Mouse (Mus musculus) sigmoid colon, adult 10 weeks (tissue): ENCODE measurements around the gene Chd8. TPM values are rescaled to one million over a fixed set of nuclear protein-coding genes. Genes with fewer than 3 reads are reported as not detected.

Source experiments
- polyA plus RNA-seq: library from polyadenylated mRNA; stranded (reverse); fragments of 350-450 nt; fragmentation: Illumina TruSeq; extraction: RNeasy Lipid Tissue Mini Kit (QIAGEN cat#74804); gene quantifications from one replicate; pipeline ENCODE4 v1.2.3, GENCODE M21; 2014; ENCODE audit warnings: low read depth, low replicate concordance

The Chd8 gene
- polyA plus RNA-seq = 73.2 TPM

DNA sequence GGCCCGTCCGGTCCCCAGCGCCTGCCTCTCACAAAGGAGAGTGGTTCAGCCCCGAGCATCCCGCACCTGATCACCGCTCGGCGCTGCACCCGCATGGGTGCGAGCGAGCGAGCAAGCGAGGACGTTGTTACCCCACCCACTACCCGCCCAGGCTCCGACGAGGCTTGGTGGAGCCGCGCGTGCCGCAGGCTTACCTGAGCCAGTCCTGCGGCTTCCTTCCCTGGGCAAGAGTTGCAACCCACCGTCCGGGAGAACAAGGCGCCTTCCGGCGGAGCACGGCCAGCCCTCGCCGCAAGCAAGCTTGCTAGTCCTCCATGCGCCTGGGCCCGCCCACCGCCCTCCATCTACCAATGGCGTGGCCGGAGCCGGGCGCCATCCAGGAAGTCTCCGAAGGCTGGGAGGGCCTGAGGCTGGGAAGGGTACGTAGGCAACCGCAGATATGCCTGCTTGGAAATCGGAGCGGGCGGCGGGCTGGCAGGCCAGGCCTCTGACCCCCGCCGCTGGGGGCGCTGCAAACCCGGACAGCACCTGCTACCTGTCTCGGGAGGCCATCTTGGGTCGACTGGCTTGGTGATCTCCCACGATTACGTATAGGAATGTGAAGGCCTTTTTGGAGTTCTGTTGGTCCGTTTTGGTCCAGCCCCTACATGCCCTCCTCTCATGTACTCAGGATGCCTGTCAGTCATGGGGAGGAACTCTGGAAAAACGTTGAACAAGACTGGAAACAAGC, at the start of gene Chd8:
TSS of gene Chd8 (minus strand) at position 297 of the 730 bp plus-strand sequence.

DNA sequence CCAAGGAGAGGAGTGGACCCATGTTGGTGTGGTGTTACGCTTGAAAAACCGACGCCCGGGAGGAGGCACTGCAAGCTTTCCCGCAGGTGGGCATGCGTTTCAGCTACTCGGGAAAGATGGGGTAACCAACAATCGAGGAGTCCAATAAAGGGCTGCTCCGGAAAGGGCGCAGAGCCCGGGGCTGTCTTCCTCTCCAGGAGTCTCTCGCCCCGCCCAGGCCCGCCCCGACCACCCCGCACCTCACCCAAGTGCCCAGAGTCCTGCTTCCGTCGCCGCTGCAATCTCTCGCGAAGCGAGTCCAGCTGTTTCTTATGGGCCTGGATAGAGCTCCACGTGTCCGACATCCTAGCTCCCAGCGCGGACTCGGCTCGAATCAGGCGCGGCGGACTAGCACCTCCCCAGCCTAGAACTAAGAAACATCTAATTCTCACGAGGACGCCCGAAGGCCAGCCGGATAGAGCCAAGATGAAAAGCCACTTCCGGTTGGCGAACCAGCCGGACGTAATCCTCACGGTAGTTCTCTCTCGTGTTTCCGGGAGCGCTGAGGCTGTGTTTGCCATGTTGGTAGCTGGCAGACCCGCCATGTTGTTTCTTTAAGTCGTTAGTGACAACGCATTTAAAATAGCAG, 47.2 kb upstream of the Chd8 start, which contains the start of gene Mettl3:
TSS of gene Mettl3 (minus strand) at position 485 of the 628 bp plus-strand sequence.

DNA sequence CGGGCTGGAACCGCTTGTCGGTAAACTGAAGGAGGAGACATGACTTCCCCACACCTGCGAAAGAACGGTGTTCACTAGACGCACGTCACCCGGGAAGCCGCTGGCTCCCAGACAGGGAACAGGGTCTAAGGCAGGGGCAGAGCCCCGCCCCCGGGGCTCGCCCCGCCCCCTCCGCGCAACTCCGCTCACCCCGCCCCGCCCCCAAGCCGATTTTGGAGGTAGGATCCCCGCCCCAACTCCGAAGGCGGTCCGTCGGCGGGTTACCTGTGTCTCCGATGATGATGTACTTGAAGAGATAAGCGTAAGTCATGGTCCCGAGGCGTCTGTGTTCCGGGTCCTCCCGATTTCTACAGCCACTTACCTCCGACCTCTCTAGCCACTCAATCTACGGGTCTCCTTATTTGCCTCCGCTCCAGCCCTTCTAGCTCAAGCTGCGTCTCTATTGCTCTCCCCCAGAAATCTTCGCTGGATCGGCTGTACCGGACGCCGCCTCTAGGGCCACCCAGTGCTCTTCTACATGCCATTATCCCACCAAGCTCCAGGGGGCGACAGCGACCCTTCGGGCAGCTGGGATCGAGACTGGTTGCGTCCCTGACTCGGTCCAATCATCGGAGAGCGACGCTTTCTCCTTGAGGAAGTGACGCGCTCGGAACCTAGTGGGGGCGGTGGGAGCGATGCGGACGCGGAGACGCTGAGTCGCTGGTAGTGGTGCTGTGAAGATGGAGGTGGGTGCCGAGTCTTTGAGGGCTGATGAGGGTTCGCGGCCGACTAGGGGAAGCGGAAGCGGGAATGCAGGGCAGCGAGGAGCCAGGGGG, 21.6 kb upstream of the Chd8 start, which contains the start of the genes Tox4 and Rab2b:
TSS of gene Tox4 (plus strand) at position 215 of the 815 bp plus-strand sequence.
TSS of gene Rab2b (minus strand) at position 614 of the 815 bp plus-strand sequence.

DNA sequence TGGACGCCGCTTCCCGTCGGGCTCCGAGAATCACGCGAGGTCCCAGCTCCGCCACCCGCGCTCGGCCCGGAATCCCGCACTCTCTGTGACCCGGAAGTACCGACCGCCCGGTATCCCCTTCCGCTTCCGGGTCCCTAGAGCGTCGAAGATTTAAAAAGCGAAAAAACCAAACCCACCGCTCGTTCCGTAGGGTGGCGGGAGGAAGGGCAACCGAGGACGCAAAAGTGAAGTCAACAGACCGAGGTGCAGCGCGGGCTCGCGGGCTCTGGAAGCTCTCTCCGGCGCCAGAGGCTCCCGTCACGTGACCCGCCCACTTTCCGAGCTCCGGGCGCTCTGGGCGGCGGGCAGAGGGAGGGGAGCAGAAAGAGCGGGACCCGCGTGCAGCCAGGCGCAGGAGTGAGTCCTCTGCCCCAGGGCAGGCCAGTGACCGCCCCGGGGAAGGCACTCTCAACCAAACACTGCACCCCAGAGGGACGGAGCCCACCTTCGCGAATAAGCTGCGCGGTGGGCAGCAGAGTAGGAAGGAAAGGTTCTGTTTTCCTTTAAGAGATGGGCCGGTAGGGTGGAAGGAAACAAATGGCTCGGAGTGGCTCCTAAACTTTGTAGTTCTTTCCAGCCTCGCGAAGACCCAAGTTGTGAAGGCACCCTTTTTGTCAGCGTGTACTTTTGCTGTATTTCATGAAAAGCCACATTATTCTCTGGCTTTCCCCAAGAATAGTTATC, 60.3 kb downstream of the Chd8 start, which contains the start of gene Supt16:
TSS of gene Supt16 (minus strand) at position 261 of the 723 bp plus-strand sequence.

Other genes with a start within 250 kb of the Chd8 start
- 3.0 TPM for gene Tmem253, start 242.1 kb downstream of the Chd8 start, polyA plus RNA-seq
- gene Zfp219, start 237.0 kb downstream of the Chd8 start, polyA plus RNA-seq = 1.7 TPM
- not detected for gene Olfr221, start 215.3 kb downstream of the Chd8 start, polyA plus RNA-seq
- 368 TPM for gene Hnrnpc, start 153.8 kb downstream of the Chd8 start, polyA plus RNA-seq
- 5.5 TPM for gene Rpgrip1, start 147.1 kb downstream of the Chd8 start, polyA plus RNA-seq
- 63.7 TPM for gene Supt16, start 60.4 kb downstream of the Chd8 start, polyA plus RNA-seq
- 40.6 TPM for gene Tox4, start 21.4 kb upstream of the Chd8 start, polyA plus RNA-seq
- 14.8 TPM for gene Rab2b, start 21.8 kb upstream of the Chd8 start, polyA plus RNA-seq
- 53.9 TPM for gene Mettl3, start 47.3 kb upstream of the Chd8 start, polyA plus RNA-seq
- gene Sall2, start 71.0 kb upstream of the Chd8 start, polyA plus RNA-seq = 1.3 TPM
- not detected for gene Olfr1513, start 98.6 kb upstream of the Chd8 start, polyA plus RNA-seq
- gene Olfr1512, start 121.4 kb upstream of the Chd8 start, polyA plus RNA-seq = not detected
- gene Olfr1511, start 139.6 kb upstream of the Chd8 start, polyA plus RNA-seq = not detected
- not detected for gene Olfr1510, start 156.6 kb upstream of the Chd8 start, polyA plus RNA-seq
- gene Olfr1509, start 185.2 kb upstream of the Chd8 start, polyA plus RNA-seq = not detected
- not detected for gene Olfr1508, start 209.7 kb upstream of the Chd8 start, polyA plus RNA-seq
- not detected for gene Olfr1507, start 238.0 kb upstream of the Chd8 start, polyA plus RNA-seq